Mouse (Mus musculus): ENCODE data around the gene Tacr2. TPM values are rescaled to one million over a fixed set of nuclear protein-coding genes. Genes with fewer than 3 reads are reported as not detected.
A peak's percentile ranks its signal among the peaks of the same experiment; 100 is the strongest.

Tacr2 gene
- polyA plus RNA-seq, 1 experiment from 2014 or later, result 0.56 TPM

DNA sequence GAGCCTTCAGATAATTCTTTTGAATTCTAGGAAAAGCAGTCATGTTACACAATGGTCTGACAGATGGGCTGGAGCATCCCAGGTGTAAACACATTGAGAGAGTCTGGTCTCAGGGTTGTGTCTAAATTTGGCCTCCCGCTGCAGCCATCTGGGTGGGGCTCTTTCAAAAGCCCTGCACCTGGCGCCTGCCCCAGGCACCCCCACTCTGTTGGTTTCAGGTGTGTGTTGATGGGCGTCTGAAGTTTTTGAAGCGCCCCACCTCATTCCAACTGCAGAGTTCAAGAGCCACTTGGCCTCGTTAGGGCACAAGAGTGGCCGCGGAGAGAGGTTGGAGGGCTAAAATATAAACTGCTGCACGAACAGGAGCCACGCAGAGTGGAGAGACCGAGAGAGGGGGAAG is 9.9 kb upstream of the Tacr2 start:
- no peaks in the 10 kb centered on the region for H3K9me3 ChIP-seq
- peak; percentile 58; the same call in 1 of the 2 replicates for ATAC-seq (ENCODE audit: borderline replicate concordance, extremely low read depth, low FRiP score, low TSS enrichment)
- H3K36me3 ChIP-seq, result no peaks in the 10 kb centered on the region
- H3K4me2 ChIP-seq, result peak overlapping the region; percentile 15; the same call in 1 of the 2 replicates
- H3K27ac ChIP-seq, result peak overlapping the region; percentile 79
- peaks cover 14% of the 10 kb centered on the region for H3K4me1 ChIP-seq
- H3K9ac ChIP-seq, result no peak overlapping the region
- 40% methylated on average over 10 of the region's 10 CpGs for WGBS
- no peak overlapping the region for H3K4me3 ChIP-seq
- no peaks in the 10 kb centered on the region for H3K27me3 ChIP-seq

DNA sequence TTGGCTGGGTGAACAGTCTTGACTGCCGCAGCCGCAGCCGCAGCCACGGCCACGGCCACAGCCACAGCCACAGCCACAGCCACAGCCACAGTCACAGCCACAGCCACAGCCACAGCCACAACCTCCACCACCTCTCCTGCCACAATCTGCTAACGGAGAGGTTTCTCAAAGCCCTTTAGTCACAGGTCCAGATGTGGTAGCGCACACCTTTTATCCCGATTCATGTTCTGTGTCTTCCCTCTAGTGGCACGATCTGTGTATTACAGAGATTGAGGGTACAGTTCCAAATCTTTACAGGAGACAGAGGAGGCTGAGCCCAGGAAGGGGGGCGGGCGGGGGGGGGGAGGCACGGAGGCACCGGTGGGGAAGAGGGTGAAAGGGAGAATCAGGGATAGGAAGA is 9.3 kb upstream of the Tacr2 start:
- 44% methylated on average over 13 of the region's 13 CpGs for WGBS
- no peaks in the 10 kb centered on the region for H3K9me3 ChIP-seq
- H3K27me3 ChIP-seq, result no peaks in the 10 kb centered on the region
- no peak overlapping the region for H3K4me3 ChIP-seq
- no peaks in the 10 kb centered on the region for H3K36me3 ChIP-seq
- H3K27ac ChIP-seq, result peak overlapping the region; percentile 79
- H3K9ac ChIP-seq, result no peak overlapping the region
- peak overlapping the region; percentile 15; the same call in 1 of the 2 replicates for H3K4me2 ChIP-seq
- H3K4me1 ChIP-seq, result peaks cover 20% of the 10 kb centered on the region
- no peak for ATAC-seq (ENCODE audit: borderline replicate concordance, extremely low read depth, low FRiP score, low TSS enrichment)

DNA sequence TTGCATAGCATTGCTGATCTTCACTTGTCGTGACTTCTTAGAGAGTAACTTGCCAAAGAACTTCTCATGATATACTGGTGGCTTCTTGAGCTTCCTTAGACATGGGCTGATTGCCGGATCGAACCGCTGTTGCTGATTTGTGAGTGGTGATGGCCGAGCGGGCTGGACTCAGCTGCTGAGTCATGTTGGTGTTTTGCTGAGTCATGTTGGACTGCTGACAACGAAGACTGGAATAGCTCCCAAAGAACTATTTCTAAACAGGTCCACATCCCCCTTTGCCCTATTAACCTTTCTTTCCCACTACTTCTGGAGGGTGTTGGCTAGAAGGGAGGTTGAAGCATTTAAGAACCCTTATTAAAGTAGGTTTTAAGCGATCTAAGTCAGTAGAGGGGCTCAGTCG is 8.2 kb upstream of the Tacr2 start:
- H3K9me3 ChIP-seq, result no peaks in the 10 kb centered on the region
- no peak overlapping the region for H3K4me2 ChIP-seq
- no peak for ATAC-seq (ENCODE audit: borderline replicate concordance, extremely low read depth, low FRiP score, low TSS enrichment)
- H3K36me3 ChIP-seq, result no peaks in the 10 kb centered on the region
- WGBS, result 89% methylated on average over 9 of the region's 9 CpGs
- H3K27ac ChIP-seq, result no peak overlapping the region
- no peak overlapping the region for H3K9ac ChIP-seq
- H3K4me3 ChIP-seq, result no peak overlapping the region
- no peaks in the 10 kb centered on the region for H3K27me3 ChIP-seq
- peaks cover 27% of the 10 kb centered on the region for H3K4me1 ChIP-seq

DNA sequence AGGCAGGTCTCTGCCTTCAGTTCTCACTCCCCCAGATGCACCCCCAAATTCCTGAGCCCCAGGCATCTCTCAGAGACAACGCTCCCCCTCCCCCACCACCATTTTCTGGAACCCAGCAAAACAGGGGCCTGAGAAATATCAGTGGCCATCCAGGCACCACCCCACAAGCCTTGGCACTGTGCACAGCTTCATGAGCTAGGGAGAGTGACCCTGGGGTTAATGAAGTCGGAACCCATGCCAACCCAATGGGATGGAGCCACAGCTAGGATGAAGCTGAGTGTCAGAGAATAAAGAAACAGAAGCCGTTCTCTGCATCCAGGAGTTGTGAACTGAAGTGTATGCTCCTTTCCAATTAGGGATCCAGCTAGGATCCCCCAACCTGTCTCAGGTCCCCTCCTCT is 5.1 kb upstream of the Tacr2 start:
- Histone ChIP-seq H3K27ac (peak overlapping the region; percentile 7; the same call in 1 of the 2 replicates), H3K36me3 (no peaks in the 10 kb centered on the region), H3K27me3 (no peaks in the 10 kb centered on the region), H3K9me3 (no peaks in the 10 kb centered on the region), H3K9ac (no peak overlapping the region), H3K4me1 (peaks cover 27% of the 10 kb centered on the region), H3K4me3 (no peak overlapping the region), H3K4me2 (no peak overlapping the region)
- no peak for ATAC-seq (ENCODE audit: borderline replicate concordance, extremely low read depth, low FRiP score, low TSS enrichment)
- WGBS, result 50% methylated on average over 3 of the region's 3 CpGs

DNA sequence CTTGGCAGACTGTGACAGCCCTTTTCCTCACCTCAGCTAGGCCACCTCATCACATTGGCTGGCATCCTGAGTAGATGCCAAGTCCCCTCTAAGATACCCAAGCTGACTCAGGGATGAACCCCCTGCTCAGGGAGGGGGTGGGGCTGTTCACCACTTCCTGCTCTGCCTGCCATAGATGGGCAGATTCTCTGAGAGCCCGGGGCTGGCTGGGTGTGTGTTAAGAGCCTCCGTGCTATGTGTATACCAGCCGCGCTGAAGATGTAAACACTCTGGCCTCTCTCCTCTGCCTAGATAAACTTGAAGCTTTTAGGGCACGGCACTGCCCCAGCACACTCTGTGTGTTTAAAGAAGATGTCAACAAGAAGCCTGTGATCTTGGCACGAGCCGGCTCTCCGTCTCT is 4.4 kb upstream of the Tacr2 start:
- Histone ChIP-seq H3K36me3 (no peaks in the 10 kb centered on the region), H3K4me1 (peaks cover 23% of the 10 kb centered on the region), H3K9ac (no peak overlapping the region), H3K4me2 (no peak overlapping the region), H3K27ac (peak overlapping the region; percentile 45; the same call in 1 of the 2 replicates), H3K4me3 (no peak overlapping the region), H3K27me3 (no peaks in the 10 kb centered on the region), H3K9me3 (no peaks in the 10 kb centered on the region)
- WGBS, result 2% methylated on average over 8 of the region's 8 CpGs
- ATAC-seq (ENCODE audit: borderline replicate concordance, extremely low read depth, low FRiP score, low TSS enrichment), result peak; percentile 81

DNA sequence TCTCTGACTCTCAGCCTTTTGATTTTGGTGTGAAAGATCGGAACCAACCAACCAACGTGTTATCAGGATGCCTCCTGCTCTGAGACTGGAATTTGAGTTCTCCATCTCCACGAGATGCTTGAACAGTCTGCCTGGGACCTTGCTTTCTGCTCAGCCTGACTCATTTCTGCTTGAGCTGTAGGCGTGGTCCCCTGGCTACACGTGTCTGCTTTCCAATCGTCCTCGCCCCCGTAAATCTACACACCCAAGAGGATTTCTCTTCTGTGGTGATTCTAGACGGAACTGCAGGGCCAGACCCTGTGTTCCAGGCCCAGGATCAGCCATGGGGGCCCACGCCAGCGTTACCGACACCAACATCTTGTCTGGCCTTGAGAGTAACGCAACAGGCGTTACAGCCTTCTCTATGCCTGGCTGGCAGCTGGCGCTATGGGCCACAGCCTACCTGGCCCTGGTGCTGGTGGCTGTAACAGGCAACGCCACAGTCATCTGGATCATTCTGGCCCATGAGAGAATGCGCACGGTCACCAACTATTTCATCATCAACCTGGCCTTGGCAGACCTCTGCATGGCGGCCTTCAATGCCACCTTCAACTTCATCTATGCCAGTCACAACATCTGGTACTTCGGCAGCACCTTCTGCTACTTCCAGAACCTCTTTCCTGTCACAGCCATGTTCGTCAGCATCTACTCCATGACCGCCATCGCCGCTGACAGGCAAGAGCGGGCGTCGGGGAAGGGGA is 428 bp downstream of the Tacr2 start:
- Histone ChIP-seq H3K9me3 (no peaks in the 10 kb centered on the region), H3K27ac (no peak overlapping the region), H3K4me3 (no peak overlapping the region), H3K9ac (no peak overlapping the region), H3K4me1 (peaks cover 10% of the 10 kb centered on the region), H3K4me2 (no peak overlapping the region), H3K27me3 (no peaks in the 10 kb centered on the region), H3K36me3 (no peaks in the 10 kb centered on the region)
- WGBS, result 81% methylated on average over 27 of the region's 27 CpGs
- ATAC-seq (ENCODE audit: borderline replicate concordance, extremely low read depth, low FRiP score, low TSS enrichment), result no peak

DNA sequence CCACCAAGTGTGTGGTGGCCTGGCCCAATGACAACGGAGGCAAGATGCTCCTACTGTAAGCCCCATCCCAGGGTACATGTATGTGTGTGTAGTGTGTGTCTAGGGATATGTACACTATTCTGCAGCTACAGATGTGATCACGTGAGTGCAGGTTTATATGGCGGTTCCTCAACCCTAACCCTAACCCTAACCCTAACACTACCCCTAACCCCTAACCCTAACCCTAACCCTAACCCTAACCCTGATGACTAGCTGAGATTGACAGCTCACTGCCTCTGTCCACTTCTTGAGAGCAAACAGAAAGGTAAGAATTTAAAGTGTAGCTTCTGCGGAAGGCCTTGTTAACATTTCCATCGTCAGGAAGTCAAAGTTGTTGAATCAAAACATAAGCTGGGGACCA is 6.1 kb downstream of the Tacr2 start:
- Histone ChIP-seq H3K9ac (no peak overlapping the region), H3K4me3 (no peak overlapping the region), H3K4me1 (no peaks in the 10 kb centered on the region), H3K36me3 (no peaks in the 10 kb centered on the region), H3K27me3 (no peaks in the 10 kb centered on the region), H3K27ac (no peak overlapping the region), H3K9me3 (no peaks in the 10 kb centered on the region), H3K4me2 (no peak overlapping the region)
- no peak for ATAC-seq (ENCODE audit: borderline replicate concordance, extremely low read depth, low FRiP score, low TSS enrichment)
- 78% methylated on average over 5 of the region's 5 CpGs for WGBS

DNA sequence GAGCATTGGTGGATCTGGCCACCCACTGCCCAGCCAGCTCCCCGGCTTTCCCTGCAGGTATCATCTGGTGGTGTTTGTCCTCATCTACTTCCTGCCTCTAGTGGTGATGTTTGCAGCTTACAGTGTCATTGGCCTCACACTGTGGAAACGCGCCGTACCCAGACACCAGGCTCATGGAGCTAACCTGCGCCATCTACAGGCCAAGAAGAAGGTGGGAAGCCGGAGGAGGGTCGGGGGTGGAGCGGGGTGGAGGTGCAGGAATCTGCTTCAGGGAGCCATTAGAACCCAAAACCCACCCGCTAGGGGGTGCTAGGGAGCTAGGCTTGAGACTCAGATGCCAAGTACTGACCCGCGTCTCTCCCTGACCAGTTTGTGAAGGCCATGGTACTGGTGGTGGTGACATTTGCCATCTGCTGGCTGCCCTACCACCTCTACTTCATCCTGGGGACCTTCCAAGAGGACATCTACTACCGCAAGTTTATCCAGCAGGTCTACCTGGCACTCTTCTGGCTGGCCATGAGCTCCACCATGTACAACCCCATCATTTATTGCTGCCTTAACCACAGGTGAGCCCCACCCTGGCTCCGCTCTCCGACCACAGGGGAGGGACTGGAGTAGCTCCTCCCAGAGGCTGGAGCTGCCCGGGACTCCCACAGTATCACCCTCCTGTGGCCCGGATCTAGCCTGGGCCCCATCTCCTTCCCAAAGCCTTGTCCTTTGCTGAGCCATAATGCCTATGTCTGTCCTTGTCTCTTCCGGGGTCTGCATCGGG is 9.1 kb downstream of the Tacr2 start:
- H3K4me1 ChIP-seq, result no peaks in the 10 kb centered on the region
- no peak overlapping the region for H3K4me3 ChIP-seq
- H3K9ac ChIP-seq, result no peak overlapping the region
- no peaks in the 10 kb centered on the region for H3K9me3 ChIP-seq
- H3K36me3 ChIP-seq, result no peaks in the 10 kb centered on the region
- ATAC-seq (ENCODE audit: borderline replicate concordance, extremely low read depth, low FRiP score, low TSS enrichment), result peak; percentile 77; the same call in 1 of the 2 replicates
- no peaks in the 10 kb centered on the region for H3K27me3 ChIP-seq
- H3K27ac ChIP-seq, result no peak overlapping the region
- no peak overlapping the region for H3K4me2 ChIP-seq
- WGBS, result 13% methylated on average over 18 of the region's 18 CpGs

DNA sequence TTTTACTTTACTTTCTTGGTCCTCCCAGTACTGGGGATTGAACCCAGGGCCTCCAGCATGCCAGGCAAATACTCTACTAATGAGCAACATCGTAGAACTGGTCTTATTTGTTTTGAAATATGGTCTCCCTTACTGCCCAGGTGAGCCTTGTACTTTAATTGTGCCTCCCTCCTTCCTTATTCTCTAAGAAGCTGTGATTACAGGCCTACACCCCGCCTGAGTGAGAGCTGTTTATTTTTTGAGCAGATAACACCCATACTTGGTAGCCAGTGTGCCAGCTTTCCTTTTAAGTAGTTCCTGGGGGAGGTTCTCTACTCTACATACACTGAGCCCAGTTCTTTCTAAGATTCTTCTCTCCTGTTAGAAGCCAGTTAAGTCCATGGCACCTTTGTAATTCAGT is 12.1 kb downstream of the Tacr2 start:
- no peak overlapping the region for H3K4me3 ChIP-seq
- H3K4me2 ChIP-seq, result no peak overlapping the region
- 24% methylated on average over 2 of the region's 2 CpGs for WGBS
- no peak overlapping the region for H3K9ac ChIP-seq
- no peak overlapping the region for H3K27ac ChIP-seq
- H3K36me3 ChIP-seq, result no peaks in the 10 kb centered on the region
- no peak for ATAC-seq (ENCODE audit: borderline replicate concordance, extremely low read depth, low FRiP score, low TSS enrichment)
- H3K27me3 ChIP-seq, result no peaks in the 10 kb centered on the region
- no peaks in the 10 kb centered on the region for H3K9me3 ChIP-seq
- 0 out of 2 replicates have a peak, but pooled peaks cover 2% of the 10 kb centered on the region for H3K4me1 ChIP-seq

DNA sequence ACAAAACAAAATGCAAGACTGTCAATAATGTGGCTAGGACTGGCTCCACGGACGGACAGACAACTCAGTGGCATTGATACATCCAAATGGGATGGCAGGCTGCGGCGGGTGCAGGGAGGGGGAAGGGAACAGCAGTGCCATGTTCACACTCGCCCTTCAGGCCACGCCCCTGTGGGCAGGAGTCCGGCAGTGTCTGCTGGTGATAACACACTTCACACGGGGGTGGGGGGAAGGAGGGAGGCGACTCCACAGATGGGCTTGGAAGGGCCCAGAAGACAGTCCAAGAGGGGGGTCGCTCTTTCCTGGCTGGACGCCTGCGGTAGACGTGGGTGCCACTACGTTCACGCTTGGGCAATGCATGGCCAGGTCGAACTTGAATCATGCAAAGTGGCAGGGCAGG is 17.0 kb downstream of the Tacr2 start:
- peak; percentile 39; the same call in 1 of the 2 replicates for ATAC-seq (ENCODE audit: borderline replicate concordance, extremely low read depth, low FRiP score, low TSS enrichment)
- Histone ChIP-seq H3K4me1 (0 out of 2 replicates have a peak, but pooled peaks cover 4% of the 10 kb centered on the region), H3K27ac (no peak overlapping the region), H3K27me3 (no peaks in the 10 kb centered on the region), H3K4me3 (no peak overlapping the region), H3K9ac (no peak overlapping the region), H3K4me2 (peak overlapping the region; percentile 20; the same call in 1 of the 2 replicates), H3K36me3 (peaks cover 2% of the 10 kb centered on the region; the same call in 1 of the 2 replicates), H3K9me3 (no peaks in the 10 kb centered on the region)
- 53% methylated on average over 14 of the region's 16 CpGs for WGBS

DNA sequence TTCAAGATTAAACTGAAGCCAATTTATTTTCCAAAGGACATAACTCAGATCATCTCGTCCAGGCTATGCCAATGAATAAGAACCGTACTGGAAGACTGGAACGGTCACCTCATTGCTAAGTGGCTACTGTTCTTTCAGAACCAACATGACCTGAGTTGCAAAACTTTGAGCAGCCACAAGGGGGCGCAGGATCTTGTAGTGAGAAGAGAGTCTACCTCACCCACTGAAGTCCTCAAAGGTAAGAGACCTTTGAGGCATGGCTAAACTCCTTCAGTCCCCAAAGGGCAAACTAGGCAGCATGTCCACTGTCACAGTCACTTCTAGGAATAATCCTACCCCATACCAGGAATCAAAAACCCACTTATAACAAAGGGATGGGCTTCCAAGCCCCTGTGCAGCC is 23.0 kb downstream of the Tacr2 start:
- no peak for ATAC-seq (ENCODE audit: borderline replicate concordance, extremely low read depth, low FRiP score, low TSS enrichment)
- no peaks in the 10 kb centered on the region for H3K9me3 ChIP-seq
- WGBS, result 17% methylated on average over 4 of the region's 4 CpGs
- H3K4me1 ChIP-seq, result no peaks in the 10 kb centered on the region
- H3K27me3 ChIP-seq, result no peaks in the 10 kb centered on the region
- no peak overlapping the region for H3K27ac ChIP-seq
- H3K36me3 ChIP-seq, result peaks cover 4% of the 10 kb centered on the region; the same call in 1 of the 2 replicates
- no peak overlapping the region for H3K9ac ChIP-seq
- H3K4me2 ChIP-seq, result no peak overlapping the region
- no peak overlapping the region for H3K4me3 ChIP-seq
